In genomic region chr19:6652775-6653174, GRCm38 (mm10) we compare ENCODE assay signal across 10 mouse cellular contexts.
DNase-seq lines count a peak whose midpoint lies in the region; ATAC-seq and TF ChIP-seq lines count a peak whose summit lies in the region.
"Had no signal": no experiment of that assay in that cellular context is flagged by ENCODE, and none has a peak within 500 bp of the region (broad histone marks: within the 10 kb centered on the region; RNA-seq: fewer than 3 reads in every experiment).

No protein-coding gene starts in this region.

- peak; percentile 38; the same call in 1 of the 2 replicates for TF ChIP-seq CTCF in liver, adult 2 months (IDR thresholded peaks at IDR 0.05; ENCODE audit: low read depth, low read length)
- TF ChIP-seq CTCF in G1E (IDR thresholded peaks at IDR 0.05; ENCODE audit: low read depth, low read length): peak; percentile 58

- H3K36me3 ChIP-seq in liver, adult 2 months (ENCODE audit: control insufficient read depth, insufficient read depth, low read length): no peaks in the 10 kb centered on the region
- no peaks in the 10 kb centered on the region for H3K36me3 ChIP-seq in liver, embryonic 11.5 days (ENCODE audit: control insufficient read depth, insufficient read depth, low read length)
- H3K36me3 ChIP-seq in G1E (replicated peaks): no peaks in the 10 kb centered on the region
- no peaks in the 10 kb centered on the region for H3K36me3 ChIP-seq in forebrain, embryonic 15.5 days
- H3K36me3 ChIP-seq: midbrain, embryonic 10.5 days had no signal

- no peak for TF ChIP-seq POLR2A in liver, adult 2 months (IDR thresholded peaks at IDR 0.05; ENCODE audit: extremely low read depth, insufficient read depth, low read length)

- no peaks in the 10 kb centered on the region for H3K4me1 ChIP-seq in liver, adult 2 months (ENCODE audit: control insufficient read depth, insufficient read depth, low read length)
- no peaks in the 10 kb centered on the region for H3K4me1 ChIP-seq in liver, embryonic 11.5 days (replicated peaks; ENCODE audit: control insufficient read depth, insufficient read depth, low read length)
- H3K4me1 ChIP-seq in G1E (ENCODE audit: insufficient read depth, low read depth, low read length): no peaks in the 10 kb centered on the region
- peaks cover 6% of the 10 kb centered on the region for H3K4me1 ChIP-seq in forebrain, embryonic 15.5 days
- H3K4me1 ChIP-seq: midbrain, embryonic 10.5 days had no signal

- no peak overlapping the region for H3K9ac ChIP-seq in liver, adult 2 months (ENCODE audit: low read depth, low read length)
- no peak overlapping the region for H3K9ac ChIP-seq in liver, embryonic 11.5 days (ENCODE audit: low read depth, low read length)
- no peak overlapping the region for H3K9ac ChIP-seq in forebrain, embryonic 15.5 days (replicated peaks)

- no peak overlapping the region for H3K4me3 ChIP-seq in liver, adult 2 months (ENCODE audit: insufficient read depth, low read depth, low read length)
- H3K4me3 ChIP-seq in liver, embryonic 11.5 days (ENCODE audit: low read depth, low read length): no peak overlapping the region
- no peak overlapping the region for H3K4me3 ChIP-seq in G1E (ENCODE audit: low read depth, low read length)
- H3K4me3 ChIP-seq in forebrain, embryonic 15.5 days: no peak overlapping the region
- H3K4me3 ChIP-seq: midbrain, embryonic 10.5 days had no signal

- no peaks in the 10 kb centered on the region for H3K9me3 ChIP-seq in liver, embryonic 11.5 days (ENCODE audit: control insufficient read depth, low read length)
- no peaks in the 10 kb centered on the region for H3K9me3 ChIP-seq in G1E (replicated peaks)
- no peaks in the 10 kb centered on the region for H3K9me3 ChIP-seq in forebrain, embryonic 15.5 days

- ATAC-seq in liver, embryonic 11.5 days (replicated peaks; ENCODE audit: low FRiP score): no peak
- no peak for ATAC-seq in G1E (ENCODE audit: extremely low read depth, insufficient number of reproducible peaks, low FRiP score, poor library complexity, severe bottlenecking)
- ATAC-seq in megakaryocyte-erythroid progenitor cell, adult 5-6 weeks (replicated peaks; ENCODE audit: low FRiP score, low TSS enrichment, poor library complexity, severe bottlenecking): peak; percentile 74
- no peak for ATAC-seq in forebrain, embryonic 15.5 days (replicated peaks)
- ATAC-seq: forebrain, embryonic 16.5 days had no signal

- no peak overlapping the region for H3K4me2 ChIP-seq in liver, embryonic 11.5 days
- no peak overlapping the region for H3K4me2 ChIP-seq in forebrain, embryonic 15.5 days (replicated peaks)

- H3K27me3 ChIP-seq in liver, adult 2 months (ENCODE audit: control insufficient read depth, insufficient read depth, low read length): no peaks in the 10 kb centered on the region
- no peaks in the 10 kb centered on the region; the same call in 1 of the 2 replicates for H3K27me3 ChIP-seq in liver, embryonic 11.5 days (replicated peaks; ENCODE audit: control insufficient read depth, insufficient read depth, low read length)
- peaks cover 6% of the 10 kb centered on the region; the same call in 1 of the 2 replicates for H3K27me3 ChIP-seq in G1E (ENCODE audit: insufficient read depth, low read length)
- no peaks in the 10 kb centered on the region for H3K27me3 ChIP-seq in forebrain, embryonic 15.5 days

- no peaks in the 10 kb centered on the region for H3K79me2 ChIP-seq in liver, adult 2 months (ENCODE audit: control insufficient read depth, insufficient read depth, low read length)

- WGBS in liver, adult 2 months: 79% methylated on average over 4 of the region's 4 CpGs
- 58% methylated on average over 4 of the region's 4 CpGs for WGBS in liver, embryonic 11.5 days
- WGBS in forebrain, embryonic 15.5 days: 82% methylated on average over 4 of the region's 4 CpGs

- peak; percentile 18 for DNase-seq in embryo, embryonic 10.5 days (ENCODE audit: low spot score)
- DNase-seq in embryo, embryonic 10 days (ENCODE audit: low spot score): no peak
- DNase-seq in liver, adult 2 months (ENCODE audit: extremely low read depth, low read depth, low spot score): no peak
- DNase-seq in liver, embryonic 11.5 days (ENCODE audit: low spot score): no peak
- no peak for DNase-seq in G1E (ENCODE audit: low spot score)
- DNase-seq in embryo, embryonic 11 days: no peak

- H3K27ac ChIP-seq in liver, adult 2 months (replicated peaks; ENCODE audit: insufficient read depth, low read depth, low read length): no peak overlapping the region
- H3K27ac ChIP-seq in liver, embryonic 11.5 days (ENCODE audit: low read depth, low read length): no peak overlapping the region
- no peak overlapping the region for H3K27ac ChIP-seq in forebrain, embryonic 15.5 days (replicated peaks)
- H3K27ac ChIP-seq: midbrain, embryonic 10.5 days had no signal
